Mouse (Mus musculus): Measurements from ENCODE around the gene Kifc5b. TPM values are rescaled to one million over a fixed set of nuclear protein-coding genes. Genes with fewer than 3 reads are reported as not detected.
"Not testable (repeated sequence)": the region's sequence is repeated elsewhere in the genome, so short reads cannot be mapped to it uniquely, and the experiment has no call there.

Kifc5b gene
- polyA plus RNA-seq, 1 experiment: 1.5 TPM

DNA sequence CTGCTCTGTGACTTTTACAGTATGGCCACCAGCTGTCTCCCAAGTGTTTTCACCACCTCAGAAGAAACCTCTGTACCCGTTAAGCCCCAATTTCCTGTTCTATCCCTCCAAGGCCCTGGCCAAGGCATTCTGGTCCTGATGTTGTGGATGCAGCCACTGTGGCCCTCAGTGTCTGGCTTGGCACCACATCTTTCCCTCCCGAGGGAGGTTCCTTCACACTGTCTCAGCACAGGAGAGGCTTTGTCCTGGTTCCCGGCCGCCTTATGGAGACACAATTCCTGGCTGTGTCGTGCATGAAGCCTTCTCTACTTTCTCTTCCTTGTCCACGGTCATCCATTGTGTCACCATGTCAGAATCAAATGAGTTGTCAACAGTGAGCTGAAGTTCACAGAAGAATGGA lies 23.4 kb upstream of the Kifc5b start:
- Histone ChIP-seq H3K36me3 (ENCODE audit: control insufficient read depth, insufficient read depth, low read length) (no peaks in the 10 kb centered on the region), H3K4me3 (ENCODE audit: insufficient read depth, low read depth, low read length) (no peak overlapping the region), H3K4me1 (ENCODE audit: control insufficient read depth, insufficient read depth, low read length) (no peaks in the 10 kb centered on the region), H3K27ac (ENCODE audit: insufficient read depth, low read depth, low read length) (no peak overlapping the region), H3K27me3 (replicated peaks; ENCODE audit: control insufficient read depth, insufficient read depth, low read length) (no peaks in the 10 kb centered on the region)
- no peak for TF ChIP-seq CTCF (conservative IDR thresholded peaks at IDR 0.05; ENCODE audit: insufficient read depth, insufficient read length, low read depth, low read length)
- TF ChIP-seq POLR2A (IDR thresholded peaks at IDR 0.05; ENCODE audit: low read depth, low read length): no peak
- DNase-seq: no peak
- WGBS: 62% methylated on average over 6 of the region's 6 CpGs

DNA sequence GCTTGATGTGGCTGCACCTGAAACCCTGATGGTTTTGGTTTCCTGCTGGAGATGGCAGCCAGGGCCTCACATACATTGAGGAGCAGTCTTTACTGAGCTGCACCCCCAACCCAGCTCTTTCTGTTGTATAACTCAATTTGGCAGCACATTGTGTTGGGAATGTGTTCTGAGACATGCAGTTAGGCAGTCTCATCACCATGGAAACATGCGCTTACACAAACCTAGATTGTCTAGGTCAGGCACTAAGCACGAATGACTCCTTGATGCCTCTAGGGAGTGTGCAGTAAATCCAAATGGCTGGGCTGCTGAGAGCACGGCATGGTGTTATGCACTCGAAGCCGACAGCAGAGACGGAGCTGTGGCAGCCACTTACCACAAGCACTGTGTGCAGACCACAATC lies 22.5 kb upstream of the Kifc5b start:
- no peak for DNase-seq

DNA sequence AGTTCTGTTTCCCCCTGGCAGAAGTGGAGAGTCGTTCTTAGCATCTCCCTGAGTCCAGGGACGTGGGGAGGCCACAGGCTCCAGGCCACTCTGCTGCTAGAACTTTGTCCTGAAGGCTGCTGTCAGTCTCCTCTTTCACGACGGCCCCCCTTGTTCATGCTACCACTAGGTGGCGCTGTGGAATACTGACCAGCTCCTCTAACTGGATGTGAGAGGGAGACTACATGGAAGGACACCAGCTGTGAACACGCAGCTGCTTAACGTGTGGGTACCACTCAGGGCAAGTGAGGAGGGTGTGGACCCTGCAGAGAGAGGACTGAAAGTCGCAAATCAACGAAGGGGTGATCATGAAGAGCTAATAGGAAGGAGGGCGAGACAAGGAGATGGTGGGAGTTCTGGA lies 21.3 kb upstream of the Kifc5b start:
- H3K27ac ChIP-seq (ENCODE audit: insufficient read depth, low read depth, low read length): no peak overlapping the region
- no peaks in the 10 kb centered on the region for H3K36me3 ChIP-seq (ENCODE audit: control insufficient read depth, insufficient read depth, low read length)
- no peak overlapping the region for H3K4me3 ChIP-seq (ENCODE audit: insufficient read depth, low read depth, low read length)
- H3K4me1 ChIP-seq (ENCODE audit: control insufficient read depth, insufficient read depth, low read length): no peaks in the 10 kb centered on the region
- H3K27me3 ChIP-seq (replicated peaks; ENCODE audit: control insufficient read depth, insufficient read depth, low read length): no peaks in the 10 kb centered on the region
- DNase-seq: peak; percentile 79
- WGBS: 14% methylated on average over 10 of the region's 10 CpGs
- TF ChIP-seq CTCF (conservative IDR thresholded peaks at IDR 0.05; ENCODE audit: insufficient read depth, insufficient read length, low read depth, low read length) (peak; percentile 85), POLR2A (IDR thresholded peaks at IDR 0.05; ENCODE audit: low read depth, low read length) (no peak)

More for the DNA sequence above, 22.5 kb upstream of the Kifc5b start:
- no peaks in the 10 kb centered on the region for H3K36me3 ChIP-seq (ENCODE audit: control insufficient read depth, insufficient read depth, low read length)
- H3K4me1 ChIP-seq (ENCODE audit: control insufficient read depth, insufficient read depth, low read length): no peaks in the 10 kb centered on the region
- H3K27ac ChIP-seq (ENCODE audit: insufficient read depth, low read depth, low read length): no peak overlapping the region
- WGBS: 63% methylated on average over 6 of the region's 6 CpGs
- H3K4me3 ChIP-seq (ENCODE audit: insufficient read depth, low read depth, low read length): no peak overlapping the region
- no peaks in the 10 kb centered on the region for H3K27me3 ChIP-seq (replicated peaks; ENCODE audit: control insufficient read depth, insufficient read depth, low read length)
- TF ChIP-seq POLR2A (IDR thresholded peaks at IDR 0.05; ENCODE audit: low read depth, low read length) (no peak), CTCF (conservative IDR thresholded peaks at IDR 0.05; ENCODE audit: insufficient read depth, insufficient read length, low read depth, low read length) (no peak)

DNA sequence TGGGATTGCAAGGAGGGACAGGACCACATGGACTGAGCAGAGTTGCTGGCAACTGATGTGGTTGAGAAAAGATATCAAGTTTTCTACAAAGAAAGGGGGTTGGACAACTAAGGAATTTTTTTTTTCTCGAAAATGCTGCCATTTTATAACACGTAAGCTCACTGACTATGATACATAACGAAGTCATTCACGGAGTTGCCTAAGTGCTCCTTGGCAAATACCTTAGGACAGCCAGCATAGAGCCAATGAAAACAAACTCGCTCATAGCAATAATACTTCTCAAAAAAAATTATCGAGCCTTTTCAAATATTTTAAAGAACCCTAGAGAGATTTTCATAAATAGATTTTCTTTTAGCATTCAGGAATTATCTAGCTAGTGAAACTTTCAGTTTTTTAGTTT lies 16.0 kb upstream of the Kifc5b start:
- no peak for DNase-seq
- WGBS: 80% methylated on average over 6 of the region's 6 CpGs
- Histone ChIP-seq H3K4me1 (ENCODE audit: control insufficient read depth, insufficient read depth, low read length) (no peaks in the 10 kb centered on the region), H3K27me3 (replicated peaks; ENCODE audit: control insufficient read depth, insufficient read depth, low read length) (no peaks in the 10 kb centered on the region), H3K4me3 (ENCODE audit: insufficient read depth, low read depth, low read length) (no peak overlapping the region), H3K27ac (ENCODE audit: insufficient read depth, low read depth, low read length) (no peak overlapping the region), H3K36me3 (ENCODE audit: control insufficient read depth, insufficient read depth, low read length) (no peaks in the 10 kb centered on the region)
- TF ChIP-seq POLR2A (IDR thresholded peaks at IDR 0.05; ENCODE audit: low read depth, low read length): no peak
- TF ChIP-seq CTCF (conservative IDR thresholded peaks at IDR 0.05; ENCODE audit: insufficient read depth, insufficient read length, low read depth, low read length): no peak

DNA sequence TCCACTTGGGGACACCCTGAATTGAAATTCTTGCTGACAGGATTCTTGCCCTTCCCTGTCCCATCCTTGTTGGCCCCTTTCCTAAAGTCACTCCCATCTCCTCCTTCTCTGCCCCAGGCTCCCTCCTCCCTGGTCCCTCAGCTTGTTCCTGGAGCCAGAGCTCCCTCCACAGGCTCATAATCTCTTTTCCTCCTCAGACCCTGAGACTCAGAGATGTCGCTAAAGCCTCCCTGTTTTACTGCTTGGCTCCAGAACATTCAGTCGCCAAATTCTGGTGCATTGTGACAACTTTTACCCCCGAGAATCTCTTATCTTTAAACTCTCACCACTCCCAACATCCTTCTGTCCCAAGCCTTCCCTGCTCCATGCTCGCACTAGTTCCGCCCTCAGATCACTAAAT lies 12.6 kb upstream of the Kifc5b start:
- Histone ChIP-seq H3K4me1 (ENCODE audit: control insufficient read depth, insufficient read depth, low read length) (no peaks in the 10 kb centered on the region), H3K36me3 (ENCODE audit: control insufficient read depth, insufficient read depth, low read length) (no peaks in the 10 kb centered on the region), H3K4me3 (ENCODE audit: insufficient read depth, low read depth, low read length) (no peak overlapping the region), H3K27me3 (replicated peaks; ENCODE audit: control insufficient read depth, insufficient read depth, low read length) (no peaks in the 10 kb centered on the region), H3K27ac (ENCODE audit: insufficient read depth, low read depth, low read length) (no peak overlapping the region)
- TF ChIP-seq POLR2A (IDR thresholded peaks at IDR 0.05; ENCODE audit: low read depth, low read length) (no peak), CTCF (conservative IDR thresholded peaks at IDR 0.05; ENCODE audit: insufficient read depth, insufficient read length, low read depth, low read length) (no peak)
- WGBS: 51% methylated on average over 5 of the region's 5 CpGs
- DNase-seq: no peak

DNA sequence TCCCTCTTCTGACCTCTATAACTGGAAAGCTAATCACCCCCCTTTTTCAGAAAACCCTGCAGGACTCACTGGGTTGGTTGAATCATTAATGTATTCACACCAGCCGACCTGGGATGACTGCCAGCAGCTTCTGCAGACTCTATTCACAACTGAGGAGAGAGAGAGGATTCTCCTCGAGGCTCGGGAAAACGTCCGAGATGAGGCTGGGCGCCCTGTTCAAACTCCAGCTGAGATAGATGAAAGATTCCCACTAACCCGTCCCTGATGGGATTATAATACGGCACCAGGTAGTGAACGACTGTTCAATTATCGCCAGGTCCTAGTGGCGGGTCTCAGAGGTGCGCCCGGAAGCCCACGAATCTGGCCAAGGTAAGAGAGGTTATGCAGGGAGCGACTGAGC lies 9.4 kb upstream of the Kifc5b start:
- not testable (repeated sequence) for H3K27ac ChIP-seq (ENCODE audit: insufficient read depth, low read depth, low read length); H3K4me3 ChIP-seq (ENCODE audit: insufficient read depth, low read depth, low read length); H3K27me3 ChIP-seq (replicated peaks; ENCODE audit: control insufficient read depth, insufficient read depth, low read length); H3K36me3 ChIP-seq (ENCODE audit: control insufficient read depth, insufficient read depth, low read length); H3K4me1 ChIP-seq (ENCODE audit: control insufficient read depth, insufficient read depth, low read length)
- WGBS: 64% methylated on average over 15 of the region's 15 CpGs
- peak; percentile 76 for DNase-seq

DNA sequence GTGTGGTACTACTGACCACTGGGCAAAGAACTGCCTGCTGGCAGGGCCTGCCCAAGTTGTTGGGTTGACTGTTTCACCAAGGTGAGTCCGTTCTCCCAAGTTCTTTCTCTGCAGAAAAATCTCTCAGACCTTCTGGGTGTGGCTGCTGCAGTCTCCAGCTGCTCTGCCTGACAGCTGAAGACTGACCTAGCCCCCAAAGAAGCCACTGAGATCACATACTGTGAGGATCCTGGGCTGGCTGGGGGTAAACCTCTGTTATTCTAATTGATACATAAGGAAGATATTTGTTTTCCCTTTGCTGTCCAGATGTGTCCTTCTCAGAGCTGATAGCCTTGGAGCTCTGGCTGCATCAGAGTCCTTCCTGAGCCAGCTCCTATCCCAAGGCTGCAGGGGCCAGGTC lies 1.6 kb upstream of the Kifc5b start:
- WGBS: 45% methylated on average over 1 of the region's 1 CpGs
- TF ChIP-seq POLR2A (IDR thresholded peaks at IDR 0.05; ENCODE audit: low read depth, low read length) (no peak), CTCF (conservative IDR thresholded peaks at IDR 0.05; ENCODE audit: insufficient read depth, insufficient read length, low read depth, low read length) (no peak)
- no peak for DNase-seq
- Histone ChIP-seq H3K4me1 (ENCODE audit: control insufficient read depth, insufficient read depth, low read length) (peaks cover 3% of the 10 kb centered on the region), H3K36me3 (ENCODE audit: control insufficient read depth, insufficient read depth, low read length) (no peaks in the 10 kb centered on the region), H3K4me3 (ENCODE audit: insufficient read depth, low read depth, low read length) (no peak overlapping the region), H3K27me3 (replicated peaks; ENCODE audit: control insufficient read depth, insufficient read depth, low read length) (no peaks in the 10 kb centered on the region), H3K27ac (ENCODE audit: insufficient read depth, low read depth, low read length) (no peak overlapping the region)

DNA sequence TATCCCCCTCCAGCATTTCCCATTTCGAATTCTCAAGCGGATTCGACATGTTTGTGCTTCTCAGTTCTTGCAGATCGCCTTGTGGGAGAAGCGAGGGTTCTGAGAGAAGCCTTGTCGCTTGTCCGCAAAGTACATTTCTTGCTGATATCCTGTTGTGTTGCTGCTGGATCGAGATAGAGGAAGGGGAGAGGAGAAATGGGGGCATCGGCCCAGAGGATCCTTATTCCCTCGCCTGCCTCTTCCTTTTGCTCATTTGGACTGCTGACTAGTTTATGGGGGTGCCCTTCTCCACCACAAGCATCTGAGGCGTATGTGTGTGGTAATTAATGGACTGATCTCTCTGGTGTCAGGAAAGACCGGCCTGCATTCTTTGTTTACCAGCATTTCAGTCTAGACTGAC lies 669 bp downstream of the Kifc5b start:
- peak overlapping the region; percentile 56 for H3K4me3 ChIP-seq (ENCODE audit: insufficient read depth, low read depth, low read length)
- not testable (repeated sequence) for H3K36me3 ChIP-seq (ENCODE audit: control insufficient read depth, insufficient read depth, low read length); H3K4me1 ChIP-seq (ENCODE audit: control insufficient read depth, insufficient read depth, low read length); H3K27me3 ChIP-seq (replicated peaks; ENCODE audit: control insufficient read depth, insufficient read depth, low read length); DNase-seq; H3K27ac ChIP-seq (ENCODE audit: insufficient read depth, low read depth, low read length)
- WGBS: 2% methylated on average over 12 of the region's 12 CpGs
